Mouse (Mus musculus): ENCODE results near the gene Tnrc18. TPM values are rescaled to one million over a fixed set of nuclear protein-coding genes. Genes with fewer than 3 reads are reported as not detected.

The Tnrc18 gene
- total RNA-seq, 2 experiments from 2014 or later: 135 to 137 TPM

- DNase-seq (ENCODE audit: low spot score in 2 of 2): no peak
These were observed 38.6 kb downstream of the Tnrc18 start for GRCm38 (mm10) chr5:142778871-142779270.

GRCm38 (mm10) chr5:142778135-142778534 lies 39.3 kb downstream of the Tnrc18 start:
- DNase-seq (ENCODE audit: low spot score in 2 of 2): no peak

- no peak for DNase-seq (ENCODE audit: low spot score in 2 of 2)
These were observed 41.4 kb downstream of the Tnrc18 start for GRCm38 (mm10) chr5:142776080-142776479.

GRCm38 (mm10) chr5:142774771-142775170 lies 42.7 kb downstream of the Tnrc18 start:
- no peak for DNase-seq (ENCODE audit: low spot score in 2 of 2)

GRCm38 (mm10) chr5:142771964-142772363 lies 45.5 kb downstream of the Tnrc18 start:
- no peak for DNase-seq (ENCODE audit: low spot score in 2 of 2)

GRCm38 (mm10) chr5:142771034-142771433 lies 46.4 kb downstream of the Tnrc18 start:
- no peak for DNase-seq (ENCODE audit: low spot score in 2 of 2)

GRCm38 (mm10) chr5:142769641-142770040 lies 47.8 kb downstream of the Tnrc18 start:
- DNase-seq (ENCODE audit: low spot score in 2 of 2): no peak

- DNase-seq (ENCODE audit: low spot score in 2 of 2): no peak
These were observed 48.9 kb downstream of the Tnrc18 start for GRCm38 (mm10) chr5:142768352-142769267.

- DNase-seq (ENCODE audit: low spot score in 2 of 2): peak; percentile 62 to 91
These were observed 49.5 kb downstream of the Tnrc18 start for GRCm38 (mm10) chr5:142767937-142768336.

- DNase-seq (ENCODE audit: low spot score in 2 of 2): no peak
These were observed 50.8 kb downstream of the Tnrc18 start for GRCm38 (mm10) chr5:142766708-142767107.

GRCm38 (mm10) chr5:142764889-142765288 lies 52.6 kb downstream of the Tnrc18 start:
- DNase-seq (ENCODE audit: low spot score in 2 of 2): no peak

- DNase-seq (ENCODE audit: low spot score in 2 of 2): no peak
These were observed 53.2 kb downstream of the Tnrc18 start for GRCm38 (mm10) chr5:142764306-142764705.

- DNase-seq (ENCODE audit: low spot score in 2 of 2): no peak
These were observed 55.2 kb downstream of the Tnrc18 start for GRCm38 (mm10) chr5:142762082-142762807.

- peak; percentile 76 to 83 for DNase-seq (ENCODE audit: low spot score in 2 of 2)
These were observed 56.0 kb downstream of the Tnrc18 start for GRCm38 (mm10) chr5:142761326-142761983.

- no peak for DNase-seq (ENCODE audit: low spot score in 2 of 2)
These were observed 57.7 kb downstream of the Tnrc18 start for GRCm38 (mm10) chr5:142759786-142760185.

GRCm38 (mm10) chr5:142752241-142752640 lies 65.2 kb downstream of the Tnrc18 start:
- DNase-seq (ENCODE audit: low spot score in 2 of 2): no peak

GRCm38 (mm10) chr5:142750173-142750572 lies 67.3 kb downstream of the Tnrc18 start:
- DNase-seq (ENCODE audit: low spot score in 2 of 2): no peak

- no peak for DNase-seq (ENCODE audit: low spot score in 2 of 2)
These were observed 70.3 kb downstream of the Tnrc18 start for GRCm38 (mm10) chr5:142747026-142747629.

GRCm38 (mm10) chr5:142739941-142740340 lies 77.5 kb downstream of the Tnrc18 start:
- DNase-seq (ENCODE audit: low spot score in 2 of 2): no peak

- no peak for DNase-seq (ENCODE audit: low spot score in 2 of 2)
These were observed 85.5 kb downstream of the Tnrc18 start for GRCm38 (mm10) chr5:142731916-142732315.

- DNase-seq (ENCODE audit: low spot score in 2 of 2): no peak
These were observed 87.2 kb downstream of the Tnrc18 start for GRCm38 (mm10) chr5:142730295-142730694.

All from layer of hippocampus, adult 18-20 months (tissue).